Mouse (Mus musculus) right cerebral cortex, adult 18-20 months (tissue): ENCODE measurements around the gene Ipo5.

ENCODE experiments used
- DNase-seq: peaks from one replicate; pipeline ENCODE4 v3.0.0; 2022; ENCODE audit warnings: mixed read lengths

Gene Ipo5

GRCm38 (mm10) chr14:120910733-120911324, at the start of gene Ipo5:
TSS of gene Ipo5 (plus strand) at chr14:120911224.
- peak; percentile 95 for DNase-seq

GRCm38 (mm10) chr14:120863205-120863604, 47.8 kb upstream of the Ipo5 start:
- DNase-seq = no peak

- DNase-seq = no peak
Measured at GRCm38 (mm10) chr14:120864896-120865295, 46.1 kb upstream of the Ipo5 start.

GRCm38 (mm10) chr14:120866573-120866972, 44.5 kb upstream of the Ipo5 start:
- no peak for DNase-seq

DNA sequence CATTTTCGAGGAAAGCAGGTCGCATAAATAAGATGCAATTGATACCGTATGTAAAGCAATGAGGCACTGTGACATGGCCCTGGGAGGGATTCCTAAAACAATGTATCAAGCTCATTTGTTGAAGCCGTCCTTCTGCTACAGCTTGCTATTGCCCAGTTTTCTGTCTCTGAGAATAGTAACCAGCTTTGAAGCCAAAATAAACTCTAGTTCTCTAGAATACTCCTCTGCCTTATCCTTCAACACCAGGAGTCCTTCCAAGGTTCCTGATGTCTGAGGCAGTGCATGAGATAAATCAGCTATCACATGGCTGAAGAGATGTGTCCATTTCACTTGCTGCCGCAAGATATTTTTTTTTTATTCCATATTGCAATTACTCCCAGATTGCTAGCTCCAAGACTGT, 43.9 kb upstream of the Ipo5 start:
- DNase-seq = no peak

- no peak for DNase-seq
Measured at GRCm38 (mm10) chr14:120868494-120868893, 42.5 kb upstream of the Ipo5 start.

DNA sequence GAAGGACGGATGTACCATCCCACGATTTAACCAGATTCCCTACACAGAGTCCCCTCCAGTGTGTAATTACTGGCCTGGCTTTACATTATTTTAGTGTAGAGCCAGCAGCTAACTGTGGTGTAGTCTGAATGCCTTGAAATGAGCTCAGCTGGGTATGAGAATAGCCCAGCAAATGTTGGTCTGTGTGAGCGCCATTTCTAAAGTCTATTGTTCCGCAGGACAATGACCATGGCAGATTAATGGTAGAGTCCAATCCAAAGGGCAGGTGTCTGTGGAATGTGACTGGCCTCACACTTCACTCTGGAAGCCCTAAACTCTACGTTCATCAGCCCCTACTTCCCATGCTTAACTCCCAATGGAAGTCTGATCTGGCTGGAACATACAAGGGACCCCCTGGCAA, 40.3 kb upstream of the Ipo5 start:
- no peak for DNase-seq

- no peak for DNase-seq
Measured at GRCm38 (mm10) chr14:120874397-120874796, 36.6 kb upstream of the Ipo5 start.

DNA sequence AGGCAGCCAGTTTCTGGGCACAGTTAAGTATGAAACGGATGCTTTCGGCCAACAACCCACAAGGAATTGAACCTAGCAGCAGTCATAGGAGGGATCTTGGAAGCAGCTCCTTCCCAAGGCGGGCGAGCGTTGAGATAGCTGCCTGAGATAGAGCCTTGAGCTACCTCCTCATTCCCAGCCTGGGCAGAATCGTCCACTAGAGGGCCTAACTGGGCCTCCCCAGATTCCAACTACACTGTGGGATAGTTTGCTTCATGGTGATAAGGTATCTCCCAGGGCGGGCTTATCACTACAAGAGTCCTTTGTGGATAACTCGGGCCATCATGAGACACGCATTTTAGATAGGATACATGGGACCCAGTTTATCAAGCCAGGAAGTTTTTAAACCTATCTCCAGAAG, 35.9 kb upstream of the Ipo5 start:
- DNase-seq = peak; percentile 23

- no peak for DNase-seq
Measured at GRCm38 (mm10) chr14:120875811-120876388, 35.1 kb upstream of the Ipo5 start.

DNA sequence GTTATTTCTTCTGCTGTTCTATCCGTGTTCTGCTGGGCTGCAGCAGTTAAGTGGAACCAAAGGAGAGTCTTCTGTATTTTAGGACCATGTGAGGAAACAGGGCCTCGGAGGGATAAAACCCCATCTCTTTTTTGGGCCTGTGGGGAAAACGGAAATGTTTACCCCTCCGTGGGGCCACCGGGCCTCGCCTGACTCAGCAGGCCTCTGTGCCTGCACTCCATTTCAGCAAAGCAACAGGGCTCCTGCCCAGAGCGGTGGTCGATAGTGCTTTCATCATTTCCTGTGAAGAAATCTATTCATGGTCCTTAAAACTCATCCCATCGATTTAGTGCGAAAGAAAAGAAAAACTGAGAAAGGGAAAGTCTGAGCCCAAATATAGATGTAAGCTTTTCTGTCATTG, 33.9 kb upstream of the Ipo5 start:
- no peak for DNase-seq

DNA sequence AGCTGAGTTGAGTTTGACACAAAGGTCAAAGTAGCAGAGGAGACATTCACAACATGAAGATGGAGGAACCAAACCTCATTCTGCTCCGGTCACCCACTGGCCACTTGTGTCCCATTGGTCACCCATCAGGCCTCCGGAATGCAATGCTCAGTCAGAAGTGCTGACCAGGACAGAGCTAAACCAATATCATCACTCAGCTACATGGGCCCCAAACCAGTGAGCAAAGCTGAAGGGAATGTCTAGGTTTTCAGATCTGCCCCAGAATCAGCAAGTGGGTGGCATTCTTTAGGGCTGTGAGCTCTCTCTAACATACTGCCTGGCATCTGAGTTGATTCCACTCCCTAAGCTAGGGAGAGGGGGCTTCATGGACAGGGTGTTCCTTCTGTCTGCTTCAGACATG, 32.0 kb upstream of the Ipo5 start:
- no peak for DNase-seq

- DNase-seq = no peak
Measured at GRCm38 (mm10) chr14:120880601-120881000, 30.4 kb upstream of the Ipo5 start.

- no peak for DNase-seq
Measured at GRCm38 (mm10) chr14:120881054-120881453, 30.0 kb upstream of the Ipo5 start.

- no peak for DNase-seq
Measured at GRCm38 (mm10) chr14:120888681-120889080, 22.3 kb upstream of the Ipo5 start.

DNA sequence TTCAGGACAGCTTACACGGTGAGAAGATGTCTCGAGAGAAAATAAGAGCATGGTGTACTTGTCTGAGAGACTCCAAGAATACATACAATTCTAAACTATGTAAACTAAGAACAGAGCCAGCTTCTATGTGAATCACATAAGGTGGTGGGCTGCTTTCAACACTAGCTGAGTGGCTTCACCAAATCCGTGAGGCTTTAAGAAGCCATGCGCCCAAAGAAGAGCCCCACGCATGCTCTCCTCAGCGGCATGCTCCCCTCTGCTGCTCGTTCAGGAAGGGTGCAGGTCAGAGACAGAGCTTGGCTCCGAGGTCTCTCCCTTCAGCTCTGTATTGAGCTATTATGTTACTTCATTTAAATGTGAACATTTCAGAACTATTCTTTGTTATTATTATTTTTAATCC, 18.7 kb upstream of the Ipo5 start:
- peak; percentile 46 for DNase-seq

GRCm38 (mm10) chr14:120896613-120897012, 14.4 kb upstream of the Ipo5 start:
- DNase-seq = no peak

DNA sequence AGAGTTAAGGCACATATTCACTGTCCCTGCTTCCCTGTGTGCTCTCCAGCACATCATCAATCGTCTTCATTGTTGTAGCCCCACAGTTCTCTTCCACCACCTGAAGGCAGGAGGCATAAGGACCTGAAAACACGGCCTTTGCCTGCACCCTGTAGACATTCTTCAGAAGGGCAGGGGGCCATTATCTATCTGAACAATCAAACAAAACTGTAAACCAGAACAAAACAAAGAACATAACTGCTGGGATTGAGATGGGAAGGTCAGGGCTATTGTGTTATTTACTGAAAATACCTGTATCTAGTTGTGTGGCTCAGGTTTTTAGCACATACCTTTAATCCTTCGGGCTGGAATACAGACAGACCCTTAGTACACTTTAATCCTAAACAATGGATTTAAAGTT, 12.1 kb upstream of the Ipo5 start:
- no peak for DNase-seq

DNA sequence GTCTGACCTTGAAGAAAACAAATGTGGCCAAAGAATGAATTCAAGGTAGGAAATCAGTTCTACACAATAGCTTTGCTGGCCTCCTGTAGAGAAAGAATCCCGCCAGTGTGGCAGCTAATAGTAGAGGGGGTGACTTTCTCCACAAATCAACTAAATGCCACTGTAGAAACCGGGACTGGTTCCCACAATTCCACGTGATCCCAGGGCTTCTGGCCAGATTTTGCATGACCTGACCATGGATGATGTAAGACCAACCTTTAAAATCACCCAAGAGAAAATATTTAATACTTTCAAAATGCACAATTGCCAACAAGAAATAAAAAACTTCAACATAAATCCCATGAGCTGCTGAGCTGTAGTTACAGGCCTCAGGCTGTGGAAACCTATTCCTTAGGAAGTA, 1.6 kb upstream of the Ipo5 start:
- DNase-seq = no peak

DNA sequence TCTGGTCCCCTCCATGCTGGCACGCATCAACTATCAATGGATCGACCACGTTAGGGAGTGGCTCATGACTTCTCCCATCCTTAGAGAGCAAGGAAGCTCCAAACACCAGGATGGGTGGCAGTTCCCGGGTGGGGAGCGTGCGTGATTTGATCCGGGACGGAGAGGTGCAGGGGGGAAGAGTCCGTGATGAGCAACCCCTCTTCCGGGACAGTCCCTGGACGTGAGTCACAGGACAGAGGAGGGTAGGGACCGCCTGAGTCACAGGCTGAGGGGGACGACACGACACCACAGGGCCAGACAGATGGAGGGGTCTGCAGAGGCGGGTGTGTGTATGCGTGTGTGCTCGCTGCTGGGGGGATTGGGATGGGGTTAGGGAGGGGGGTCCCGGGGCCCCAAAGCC, 704 bp upstream of the Ipo5 start:
- peak; percentile 49 for DNase-seq

DNA sequence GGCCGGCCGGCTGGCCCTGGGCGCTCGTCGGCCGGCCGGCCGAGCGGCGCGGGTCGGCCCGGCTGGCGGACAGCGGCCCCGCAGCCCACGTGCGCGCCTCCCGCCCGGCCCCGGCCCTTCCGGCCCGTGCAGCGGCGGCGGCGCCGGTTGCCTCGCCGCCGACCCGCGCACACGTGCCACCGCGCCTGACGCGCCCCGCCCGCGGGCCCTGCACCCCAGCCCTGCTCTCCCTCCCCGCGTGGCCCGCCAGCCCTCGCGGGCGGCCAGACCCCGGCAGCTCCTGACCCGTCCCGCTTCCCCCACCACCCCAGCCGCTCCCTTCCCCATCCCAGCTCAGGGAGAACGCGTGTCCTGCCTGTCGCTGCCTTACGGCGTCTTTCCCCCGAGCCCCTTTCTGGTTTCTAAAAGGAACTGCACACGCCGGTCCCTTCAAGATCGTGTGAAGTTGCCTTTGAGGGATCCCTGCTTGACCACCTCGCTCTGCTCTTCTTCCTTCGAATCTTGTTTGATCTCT, 421 bp downstream of the Ipo5 start:
- peak; percentile 29 for DNase-seq

GRCm38 (mm10) chr14:120912090-120912710, 1.2 kb downstream of the Ipo5 start:
- no peak for DNase-seq

DNA sequence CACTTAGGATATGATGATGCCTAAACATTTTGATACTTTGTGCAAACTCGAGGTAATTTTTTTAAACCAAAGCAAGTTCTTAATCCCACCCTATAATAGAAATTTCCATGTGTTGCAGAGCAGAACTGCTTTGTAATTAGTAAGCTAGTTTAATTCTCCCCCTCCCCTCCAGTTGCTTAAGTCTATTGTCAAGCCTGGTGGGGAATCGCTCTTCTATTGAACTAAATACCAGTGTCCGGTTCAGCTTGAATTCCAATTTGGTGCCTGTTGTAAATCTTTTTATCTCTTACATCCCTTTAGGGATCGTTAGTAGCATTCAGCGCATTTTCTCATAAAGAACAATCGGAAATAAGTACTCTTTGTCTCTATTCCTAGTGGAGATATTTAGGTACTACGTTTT, 1.9 kb downstream of the Ipo5 start:
- DNase-seq = no peak

GRCm38 (mm10) chr14:120921805-120922204, 10.8 kb downstream of the Ipo5 start:
- no peak for DNase-seq

DNA sequence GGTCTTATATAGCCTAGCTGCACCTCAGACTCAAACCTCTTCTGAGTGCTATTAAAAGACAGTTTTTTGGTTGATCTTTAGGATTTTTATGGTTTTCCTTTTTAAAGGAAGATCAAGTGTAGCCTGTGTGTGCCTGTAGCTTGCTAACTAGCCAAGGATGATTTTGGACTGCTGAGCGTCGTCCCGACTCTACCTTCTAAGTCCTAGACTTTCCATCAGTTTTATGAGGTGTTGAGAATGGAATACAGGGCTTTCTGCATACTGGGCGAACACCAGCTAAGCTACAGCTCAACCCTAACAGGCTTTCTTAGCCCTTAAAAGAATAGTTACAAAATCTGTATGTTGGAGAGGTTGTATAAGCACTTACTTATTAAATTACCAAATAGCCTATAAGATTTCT, 13.0 kb downstream of the Ipo5 start:
- DNase-seq = no peak
